Mouse (Mus musculus): Measurements from ENCODE around the gene Ppara.

The Ppara gene

GRCm38 (mm10) chr15:85705013-85705528 is 29.7 kb upstream of the Ppara start:
- in situ Hi-C loops (cut with MseI, MboI), result loop anchor here (5.0 kb wide), 1 partner anchor 93 kb away; no protein-coding TSS in a partner anchor

GRCm38 (mm10) chr15:85705566-85706332 is 29.0 kb upstream of the Ppara start:
- in situ Hi-C loops (cut with MseI, MboI), result loop anchor here (5.0 kb wide), 1 partner anchor 93 kb away; no protein-coding TSS in a partner anchor

GRCm38 (mm10) chr15:85706527-85706926 is 28.3 kb upstream of the Ppara start:
- in situ Hi-C loops (cut with MseI, MboI), result loop anchor here (5.0 kb wide), 1 partner anchor 94 kb away; no protein-coding TSS in a partner anchor

- in situ Hi-C loops (cut with MseI, MboI), result loop anchor here (5.0 kb wide), 1 partner anchor 95 kb away; no protein-coding TSS in a partner anchor
Observed at GRCm38 (mm10) chr15:85707017-85707416, 27.8 kb upstream of the Ppara start.

GRCm38 (mm10) chr15:85707458-85708030 is 27.2 kb upstream of the Ppara start:
- in situ Hi-C loops (cut with MseI, MboI), result loop anchor here (5.0 kb wide), 1 partner anchor 95 kb away; no protein-coding TSS in a partner anchor

- in situ Hi-C loops (cut with MseI, MboI), result loop anchor here (5.0 kb wide), 1 partner anchor 96 kb away; no protein-coding TSS in a partner anchor
Observed at GRCm38 (mm10) chr15:85708217-85708616, 26.6 kb upstream of the Ppara start.

- in situ Hi-C loops (cut with MseI, MboI), result loop anchor here (5.0 kb wide), 1 partner anchor 97 kb away; no protein-coding TSS in a partner anchor
Observed at GRCm38 (mm10) chr15:85708843-85709242, 25.9 kb upstream of the Ppara start.

- in situ Hi-C loops (cut with MseI, MboI), result loop anchor here (5.0 kb wide), 1 partner anchor 97 kb away; no protein-coding TSS in a partner anchor
Observed at GRCm38 (mm10) chr15:85709268-85709973, 25.4 kb upstream of the Ppara start.

- in situ Hi-C loops (cut with MseI, MboI), result loop anchor here in 1 of 2 experiments (10.0 kb wide), 1 partner anchor 145 kb away; the partner anchor contains the start of gene Gtse1
Observed at GRCm38 (mm10) chr15:85710179-85710578, 24.6 kb upstream of the Ppara start.

- in situ Hi-C loops (cut with MseI, MboI), result loop anchor here in 1 of 2 experiments (10.0 kb wide), 1 partner anchor 144 kb away; the partner anchor contains the start of gene Gtse1
Observed at GRCm38 (mm10) chr15:85710641-85711580, 23.9 kb upstream of the Ppara start.

- in situ Hi-C loops (cut with MseI, MboI), result loop anchor here in 1 of 2 experiments (10.0 kb wide), 1 partner anchor 142 kb away; the partner anchor contains the start of gene Gtse1
Observed at GRCm38 (mm10) chr15:85712565-85713168, 22.1 kb upstream of the Ppara start.

GRCm38 (mm10) chr15:85713417-85713816 is 21.4 kb upstream of the Ppara start:
- in situ Hi-C loops (cut with MseI, MboI), result loop anchor here in 1 of 2 experiments (10.0 kb wide), 1 partner anchor 141 kb away; the partner anchor contains the start of gene Gtse1

- in situ Hi-C loops (cut with MseI, MboI), result loop anchor here in 1 of 2 experiments (10.0 kb wide), 1 partner anchor 140 kb away; the partner anchor contains the start of gene Gtse1
Observed at GRCm38 (mm10) chr15:85715059-85715458, 19.7 kb upstream of the Ppara start.

- in situ Hi-C loops (cut with MseI, MboI), result loop anchor here in 1 of 2 experiments (10.0 kb wide), 1 partner anchor 139 kb away; the partner anchor contains the start of gene Gtse1
Observed at GRCm38 (mm10) chr15:85716045-85716444, 18.7 kb upstream of the Ppara start.

- in situ Hi-C loops (cut with MseI, MboI), result loop anchor here in 1 of 2 experiments (10.0 kb wide), 1 partner anchor 138 kb away; the partner anchor contains the start of gene Gtse1
Observed at GRCm38 (mm10) chr15:85716591-85716990, 18.2 kb upstream of the Ppara start.

GRCm38 (mm10) chr15:85717008-85717407 is 17.8 kb upstream of the Ppara start:
- in situ Hi-C loops (cut with MseI, MboI), result loop anchor here in 1 of 2 experiments (10.0 kb wide), 1 partner anchor 138 kb away; the partner anchor contains the start of gene Gtse1

- in situ Hi-C loops (cut with MseI, MboI), result loop anchor here in 1 of 2 experiments (10.0 kb wide), 1 partner anchor 137 kb away; the partner anchor contains the start of gene Gtse1
Observed at GRCm38 (mm10) chr15:85717800-85718199, 17.0 kb upstream of the Ppara start.

- in situ Hi-C loops (cut with MseI, MboI), result loop anchor here in 1 of 2 experiments (10.0 kb wide), 1 partner anchor 136 kb away; the partner anchor contains the start of gene Gtse1
Observed at GRCm38 (mm10) chr15:85719017-85719416, 15.8 kb upstream of the Ppara start.

GRCm38 (mm10) chr15:85720366-85720841 is 14.4 kb upstream of the Ppara start:
- in situ Hi-C loops (cut with MseI, MboI), result no loop called here

Measured in mouse trophoblast stem cell (cell line).